Mouse (Mus musculus) stomach, postnatal 0 days (tissue): ENCODE results near the gene Chst7.

ENCODE experiments used
- CTCF ChIP-seq: IDR thresholded peaks from 2 replicates; pipeline ENCODE4 v1.5.1; 2016; ENCODE audit warnings: antibody characterized with exemption, low read depth, mild to moderate bottlenecking, moderate library complexity
- EP300 ChIP-seq: optimal IDR thresholded peaks from 2 replicates; pipeline ENCODE3; 2016; ENCODE audit warnings: antibody characterized with exemption

- TF ChIP-seq EP300: no peak
- TF ChIP-seq CTCF: no peak
Observed at GRCm38 (mm10) chrX:20060096-20060768, 872 bp downstream of the Chst7 start.
